Mouse (Mus musculus): ENCODE measurements at regions not wholly inside any gene's neighbourhood (a gene's known extent, or its start where the extent isn't known, plus 50 kb on each side); places are given as distances from the start of the nearest gene placed in this dataset.

DNA sequence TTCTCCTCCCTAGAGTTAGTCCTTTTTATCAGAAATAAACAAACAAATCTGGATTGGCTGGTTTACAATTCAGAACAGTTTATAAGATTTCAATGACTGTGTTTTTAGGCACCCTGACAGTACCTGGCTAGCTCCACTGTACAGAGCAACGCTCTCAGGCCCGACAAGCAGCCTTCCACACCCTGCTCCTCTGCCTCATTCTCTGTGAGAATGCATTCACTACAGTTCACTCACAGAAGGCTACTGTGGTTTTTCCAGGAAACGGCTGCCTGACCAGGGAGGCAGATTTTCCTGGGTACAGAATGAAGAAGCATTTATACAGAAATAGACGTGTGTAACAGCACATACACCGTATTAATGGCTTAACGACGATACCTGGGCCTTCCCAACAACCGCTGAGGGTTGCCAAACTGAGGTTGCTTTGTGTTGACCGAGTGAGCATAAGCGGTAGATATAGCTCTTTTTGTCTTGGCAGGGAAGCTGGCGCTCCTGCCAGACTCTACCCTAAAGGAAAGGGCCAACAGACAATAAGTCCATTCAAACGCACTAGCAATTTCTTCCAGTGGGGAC lies 70.8 kb upstream of the Nfe2l3 start:
- ATAC-seq (replicated peaks; ENCODE audit: poor library complexity, severe bottlenecking): no peak

- ATAC-seq (replicated peaks; ENCODE audit: poor library complexity, severe bottlenecking): peak; percentile 97
These were observed 69.8 kb upstream of the Nfe2l3 start for GRCm38 (mm10) chr6:51362475-51363226.

GRCm38 (mm10) chr6:51364776-51365175 lies 67.7 kb upstream of the Nfe2l3 start:
- no peak for ATAC-seq (replicated peaks; ENCODE audit: poor library complexity, severe bottlenecking)

DNA sequence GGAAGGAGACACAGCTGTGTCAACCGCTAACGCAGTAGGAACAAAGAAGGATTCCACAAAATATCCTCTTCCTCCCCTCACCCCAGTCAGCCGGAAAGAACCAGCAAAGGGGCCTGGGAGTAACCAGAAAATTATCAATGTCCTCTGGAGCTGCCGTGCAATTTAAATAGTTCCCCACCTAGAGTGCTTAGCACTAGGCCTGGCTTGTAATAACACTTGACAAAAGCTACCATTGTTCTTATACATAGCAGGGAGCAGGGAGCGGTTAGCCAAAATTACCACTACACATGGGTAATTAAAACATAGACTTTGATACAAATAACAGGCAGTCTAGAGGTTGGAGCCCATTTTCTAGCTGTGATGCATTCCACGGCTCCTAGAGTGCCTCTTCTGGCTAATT lies 62.7 kb upstream of the Nfe2l3 start:
- ATAC-seq (replicated peaks; ENCODE audit: poor library complexity, severe bottlenecking): no peak

DNA sequence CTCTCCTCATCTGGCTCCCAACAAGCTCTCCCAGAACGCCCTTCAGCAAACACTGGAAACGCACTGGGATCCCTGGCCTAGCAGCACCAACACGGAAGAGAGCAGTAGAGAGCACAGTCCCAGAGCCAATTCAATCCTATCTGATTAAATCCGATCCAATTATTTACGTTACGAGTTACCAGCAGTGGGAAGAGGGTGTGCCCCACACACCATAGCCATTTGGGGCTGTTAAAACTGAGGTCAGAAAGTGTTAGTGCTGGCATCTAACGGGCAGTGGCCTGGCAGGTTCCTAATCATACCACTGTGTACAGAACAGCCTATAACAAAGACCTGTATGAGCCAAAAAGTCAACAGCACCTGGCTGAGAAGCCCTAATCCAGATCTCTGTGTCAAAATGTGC lies 60.1 kb upstream of the Nfe2l3 start:
- no peak for ATAC-seq (replicated peaks; ENCODE audit: poor library complexity, severe bottlenecking)

DNA sequence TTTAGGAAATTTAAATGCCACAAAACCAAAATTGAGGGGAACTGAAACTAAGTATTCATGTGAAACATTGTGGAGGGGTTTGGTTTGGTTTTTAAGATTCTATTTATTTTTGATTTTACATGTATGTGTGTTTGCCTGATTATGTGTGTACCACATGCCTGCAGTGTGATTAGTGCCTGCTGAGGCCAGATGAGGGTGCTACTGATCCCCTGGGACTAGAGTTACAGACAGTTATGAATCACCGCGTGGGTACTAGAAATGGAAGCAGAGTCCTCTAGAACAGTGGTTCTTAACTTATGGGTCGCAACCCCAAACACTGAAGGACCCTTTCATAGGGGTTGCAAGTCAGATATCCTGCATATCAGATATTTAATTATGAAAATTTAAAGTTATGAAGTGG lies 54.0 kb upstream of the Nfe2l3 start:
- no peak for ATAC-seq (replicated peaks; ENCODE audit: poor library complexity, severe bottlenecking)

- ATAC-seq (replicated peaks; ENCODE audit: poor library complexity, severe bottlenecking): no peak
These were observed 53.4 kb upstream of the Nfe2l3 start for GRCm38 (mm10) chr6:51379074-51379473.

DNA sequence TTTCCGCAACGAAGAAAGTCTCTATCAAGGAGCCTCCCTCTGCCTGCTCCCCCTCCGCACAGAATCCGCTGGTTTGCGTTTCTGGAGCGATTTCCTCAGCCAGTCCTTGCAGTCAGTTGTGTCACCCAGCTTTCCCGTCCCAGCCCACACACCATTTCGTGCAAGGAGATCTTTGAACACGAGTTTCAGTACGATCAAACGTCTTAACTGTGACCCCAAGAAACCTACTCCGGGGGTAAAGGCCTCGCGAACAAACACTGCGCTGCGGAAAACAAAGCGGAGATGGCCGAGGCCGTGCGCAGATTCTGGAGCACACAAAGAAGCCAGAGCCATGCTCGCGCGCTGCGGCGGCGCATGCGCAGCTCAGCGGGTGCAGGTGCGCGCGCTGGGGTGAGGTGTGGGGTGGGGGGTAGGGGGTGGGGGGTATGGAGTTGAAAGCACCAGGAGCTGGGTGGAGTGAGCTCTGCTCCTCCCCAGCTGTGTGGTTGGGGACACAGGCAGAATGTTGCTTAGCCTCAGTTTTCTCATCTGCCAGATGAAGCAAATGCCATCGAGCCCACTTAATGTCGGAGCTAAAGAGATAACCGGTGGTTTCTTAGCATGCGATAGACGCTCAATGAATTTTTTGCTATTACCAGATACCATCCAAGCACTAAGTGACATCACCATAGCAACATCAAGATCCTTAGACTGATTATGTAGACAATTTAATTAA lies 52.8 kb upstream of the Nfe2l3 start:
- peak; percentile 44; the same call in 1 of the 2 replicates for ATAC-seq (replicated peaks; ENCODE audit: poor library complexity, severe bottlenecking)

DNA sequence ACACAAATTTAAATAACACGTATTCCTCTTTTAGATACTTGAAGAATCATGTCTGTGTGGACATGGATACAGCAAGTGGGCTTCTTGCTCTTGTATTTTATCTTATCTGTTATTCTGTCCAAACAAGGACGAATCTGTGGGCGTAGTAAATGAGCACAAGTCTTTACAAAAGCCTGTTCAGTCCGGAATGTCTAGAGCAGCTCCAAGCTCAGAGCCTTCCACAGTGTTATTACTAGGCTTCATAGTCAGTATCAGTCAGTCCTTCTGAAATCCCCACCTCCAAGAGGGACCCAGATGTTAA lies 52.2 kb upstream of the Nfe2l3 start:
- no peak for ATAC-seq (replicated peaks; ENCODE audit: poor library complexity, severe bottlenecking)

DNA sequence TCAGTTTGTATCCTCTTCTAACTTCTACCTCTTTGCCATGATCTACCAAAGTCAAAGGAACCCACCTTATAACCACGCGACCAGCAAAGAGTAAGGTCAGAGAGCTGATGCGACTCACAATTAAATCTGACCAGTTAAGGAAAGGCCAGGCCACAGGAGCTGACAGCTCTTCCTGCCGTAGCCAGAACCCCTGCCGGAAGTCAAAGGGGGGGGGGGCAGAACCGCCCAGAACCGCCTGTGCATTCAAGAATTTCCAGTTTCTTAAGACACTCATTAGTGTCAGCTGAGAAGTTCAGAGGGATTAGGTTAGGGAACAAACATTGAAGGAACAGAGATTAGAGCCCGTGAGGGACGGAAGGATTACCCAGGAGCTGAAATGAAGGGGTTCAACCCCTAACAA lies 51.0 kb upstream of the Nfe2l3 start:
- ATAC-seq (replicated peaks; ENCODE audit: poor library complexity, severe bottlenecking): no peak
